ENCODE assay signal across 43 mouse cellular contexts in genomic region chr1:167409601-167410000, GRCm38 (mm10). TPM values are rescaled to one million over a fixed set of nuclear protein-coding genes. Genes with fewer than 3 reads are reported as not detected.
"Had no signal": no experiment of that assay in that cellular context is flagged by ENCODE, and none has a peak within 500 bp of the region (broad histone marks: within the 10 kb centered on the region; RNA-seq: fewer than 3 reads in every experiment).

No protein-coding gene starts in this region.

- H3K9me3 ChIP-seq: limb, embryonic 10.5 days; limb, embryonic 12.5 days; limb, embryonic 13.5 days; limb, embryonic 15.5 days; liver, embryonic 12.5 days; liver, embryonic 13.5 days; liver, embryonic 15.5 days; lung, embryonic 15.5 days; midbrain, embryonic 10.5 days; midbrain, embryonic 12.5 days; midbrain, embryonic 13.5 days; midbrain, embryonic 15.5 days had no signal

- H3K4me1 ChIP-seq: limb, embryonic 10.5 days; limb, embryonic 12.5 days; limb, embryonic 13.5 days; limb, embryonic 15.5 days; liver, embryonic 12.5 days; liver, embryonic 13.5 days; liver, embryonic 15.5 days; lung, embryonic 15.5 days; megakaryocyte, embryonic 14.5 days; midbrain, embryonic 10.5 days; midbrain, embryonic 12.5 days; midbrain, embryonic 13.5 days; midbrain, embryonic 15.5 days had no signal

- H3K27me3 ChIP-seq: midbrain, embryonic 15.5 days had no signal

- H3K4me2 ChIP-seq: limb, embryonic 12.5 days; limb, embryonic 13.5 days; limb, embryonic 15.5 days; liver, embryonic 11.5 days; liver, embryonic 12.5 days; liver, embryonic 13.5 days; liver, embryonic 15.5 days; lung, embryonic 14.5 days; lung, embryonic 15.5 days; midbrain, embryonic 12.5 days; midbrain, embryonic 13.5 days; midbrain, embryonic 15.5 days had no signal

- H3K4me3 ChIP-seq: left cerebral cortex, adult 2 months; limb, embryonic 10.5 days; limb, embryonic 12.5 days; limb, embryonic 13.5 days; limb, embryonic 15.5 days; liver, embryonic 12.5 days; liver, embryonic 13.5 days; liver, embryonic 15.5 days; lung, embryonic 15.5 days; megakaryocyte, embryonic 14.5 days; midbrain, embryonic 10.5 days; midbrain, embryonic 12.5 days; midbrain, embryonic 13.5 days; midbrain, embryonic 15.5 days; myocyte had no signal

- H3K9ac ChIP-seq: limb, embryonic 12.5 days; limb, embryonic 13.5 days; limb, embryonic 15.5 days; liver, embryonic 12.5 days; liver, embryonic 13.5 days; liver, embryonic 14.5 days; liver, embryonic 15.5 days; liver, postnatal 0 days; lung, embryonic 14.5 days; lung, embryonic 15.5 days; midbrain, embryonic 12.5 days; midbrain, embryonic 13.5 days; midbrain, embryonic 15.5 days had no signal

- H3K27ac ChIP-seq: left cerebral cortex, adult 2 months; limb, embryonic 10.5 days; limb, embryonic 12.5 days; limb, embryonic 13.5 days; limb, embryonic 15.5 days; liver, embryonic 12.5 days; liver, embryonic 13.5 days; liver, embryonic 14.5 days; liver, embryonic 15.5 days; lung, embryonic 15.5 days; macrophage; midbrain, embryonic 10.5 days; midbrain, embryonic 12.5 days; midbrain, embryonic 13.5 days; midbrain, embryonic 15.5 days had no signal

- H3K36me3 ChIP-seq: limb, embryonic 10.5 days; limb, embryonic 12.5 days; limb, embryonic 13.5 days; limb, embryonic 15.5 days; liver, embryonic 12.5 days; liver, embryonic 13.5 days; liver, embryonic 15.5 days; lung, embryonic 15.5 days; midbrain, embryonic 10.5 days; midbrain, embryonic 12.5 days; midbrain, embryonic 13.5 days; midbrain, embryonic 15.5 days had no signal

- ATAC-seq: liver, embryonic 12.5 days; liver, postnatal 0 days; lung, postnatal 0 days; midbrain, embryonic 13.5 days; midbrain, embryonic 15.5 days; midbrain, embryonic 16.5 days had no signal

- DNase-seq: left cerebral cortex, postnatal 4 days; liver; liver, embryonic 13.5 days; liver, postnatal 0 days; lung, adult 18-20 months; lung, adult 2 months; lung, embryonic 14.5 days; lung, postnatal 10 days; lung, postnatal 14 days; lung, postnatal 36 days; lung, postnatal 4 days; midbrain, embryonic 14.5 days had no signal

RNA-seq across cellular contexts. Expression of gene Lrrc52, which starts 57.0 kb away (rescaled TPM):
- total RNA-seq: left cerebral cortex, adult 2 months; left cerebral cortex, adult 8-10 months; left cerebral cortex, postnatal 10 days; left cerebral cortex, postnatal 14 days; left cerebral cortex, postnatal 25 days; left cerebral cortex, postnatal 36 days; left cerebral cortex, postnatal 4 days; liver, adult 2 months; megakaryocyte progenitor cell, adult 5-6 weeks; megakaryocyte, adult 5-6 weeks; monocyte, adult 5-6 weeks had no signal
- polyA plus RNA-seq: limb, embryonic 10.5 days; limb, embryonic 11.5 days; limb, embryonic 12.5 days; limb, embryonic 14.5 days; liver, adult 2 months; liver, embryonic 12.5 days; liver, embryonic 13.5 days; liver, embryonic 15.5 days; liver, postnatal 0 days; macrophage; midbrain, embryonic 10.5 days; midbrain, embryonic 12.5 days; midbrain, embryonic 14.5 days; midbrain, embryonic 15.5 days; midbrain, embryonic 16.5 days; myocyte; neural tube, embryonic 11.5 days had no signal
